Mouse (Mus musculus): Measurements from ENCODE around the gene Clec3b. TPM values are rescaled to one million over a fixed set of nuclear protein-coding genes. Genes with fewer than 3 reads are reported as not detected.

Clec3b gene
- polyA plus RNA-seq, 1 experiment: 0.11 TPM

DNA sequence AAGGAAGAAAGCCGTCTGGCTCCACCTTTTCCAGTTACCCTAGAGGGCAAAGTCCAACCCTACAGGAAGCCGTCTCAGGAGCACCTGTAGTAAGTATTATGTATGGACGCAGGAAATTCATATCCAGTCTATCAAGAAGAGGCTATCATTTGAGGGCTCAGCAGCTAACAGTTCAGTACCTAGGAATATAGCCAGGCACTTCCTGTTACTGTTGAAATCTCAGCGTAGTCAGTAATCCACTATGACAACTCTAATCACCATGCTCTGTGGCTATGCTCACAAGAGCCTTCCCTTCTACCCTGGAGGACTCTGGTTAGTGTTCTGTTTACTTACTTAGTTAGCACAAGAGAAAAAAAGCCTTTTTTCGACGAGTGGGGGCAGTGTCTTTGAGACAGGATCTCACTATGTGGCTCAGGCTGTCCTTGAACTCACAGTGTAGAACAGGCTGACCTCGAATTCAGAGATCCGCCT is 39.0 kb upstream of the Clec3b start:
- TF ChIP-seq FOSL1 (IDR thresholded peaks at IDR 0.05; ENCODE audit: insufficient read depth, low read length, poor library complexity, severe bottlenecking) (no peak), CEBPB (IDR thresholded peaks at IDR 0.05; ENCODE audit: low read depth) (no peak), USF1 (IDR thresholded peaks at IDR 0.05; ENCODE audit: low read depth) (no peak), MYOD1 (IDR thresholded peaks at IDR 0.05; ENCODE audit: control insufficient read depth, insufficient read length, low read depth) (no peak), MAX (IDR thresholded peaks at IDR 0.05) (no peak)
- H3K79me2 ChIP-seq (ENCODE audit: control insufficient read depth, insufficient read depth): peaks cover 97% of the 10 kb centered on the region
- H3K36me3 ChIP-seq (ENCODE audit: control insufficient read depth, insufficient read depth): peaks cover 21% of the 10 kb centered on the region
- H3ac ChIP-seq (ENCODE audit: control insufficient read depth, insufficient read length, low read depth): peak overlapping the region; percentile 42
- no peaks in the 10 kb centered on the region for H3K27me3 ChIP-seq (ENCODE audit: control insufficient read depth, insufficient read depth, insufficient read length)
- peaks cover 73% of the 10 kb centered on the region for H3K79me3 ChIP-seq (ENCODE audit: low read depth)
- H3K4me3 ChIP-seq (ENCODE audit: insufficient read depth, poor library complexity, severe bottlenecking): peak overlapping the region; percentile 78

DNA sequence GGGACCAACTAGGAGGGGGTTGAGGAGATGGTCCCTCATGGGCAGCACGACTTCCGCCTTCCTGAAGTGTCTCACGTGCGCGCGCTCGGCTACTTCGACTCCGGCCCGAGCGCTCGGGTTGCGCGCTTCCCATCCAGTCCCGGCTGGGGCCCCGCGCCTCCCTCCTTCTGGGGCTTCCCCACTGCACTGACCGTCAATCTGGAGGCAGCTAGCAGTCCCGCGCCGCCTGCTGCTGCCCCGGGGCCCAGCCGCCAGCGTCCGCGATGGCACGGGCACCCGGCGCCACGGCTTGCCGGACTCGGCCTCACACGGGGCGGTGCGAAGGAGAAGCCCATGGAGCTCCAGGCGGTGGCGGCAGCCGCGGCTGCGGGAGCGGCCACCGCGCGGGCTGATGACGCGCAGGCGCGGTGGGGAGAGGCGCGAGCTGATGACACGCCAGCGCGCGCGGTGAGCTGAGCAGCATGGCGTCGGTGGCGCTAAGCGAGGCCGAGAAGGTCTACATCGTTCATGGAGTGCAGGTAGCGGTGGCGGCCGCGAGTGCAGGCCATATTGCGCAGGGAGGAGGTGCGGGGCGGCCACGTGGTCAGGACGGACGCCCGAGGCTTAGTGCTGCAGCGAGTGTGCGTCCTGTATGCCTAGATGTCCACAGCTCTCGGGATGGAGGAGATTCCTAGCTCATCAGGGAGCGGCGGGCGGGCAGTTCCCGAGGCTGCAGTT is 37.8 kb upstream of the Clec3b start, which contains the start of the genes Zdhhc3 and Exosc7:
Gene Zdhhc3, minus strand, starts transcription at position 401 of the 717 bp plus-strand sequence.
Gene Exosc7, plus strand, starts transcription at position 411 of the 717 bp plus-strand sequence.
- Histone ChIP-seq H3ac (ENCODE audit: control insufficient read depth, insufficient read length, low read depth) (peak within 1 kb of the TSS; percentile 93), H3K36me3 (ENCODE audit: control insufficient read depth, insufficient read depth) (peaks cover 21% of the 10 kb centered on the region), H3K27me3 (ENCODE audit: control insufficient read depth, insufficient read depth, insufficient read length) (no peaks in the 10 kb centered on the region), H3K79me3 (ENCODE audit: low read depth) (peaks cover 68% of the 10 kb centered on the region), H3K79me2 (ENCODE audit: control insufficient read depth, insufficient read depth) (peaks cover 91% of the 10 kb centered on the region), H3K4me3 (ENCODE audit: insufficient read depth, poor library complexity, severe bottlenecking) (peak within 1 kb of the TSS; percentile 78)
- TF ChIP-seq FOSL1 (IDR thresholded peaks at IDR 0.05; ENCODE audit: insufficient read depth, low read length, poor library complexity, severe bottlenecking) (no peak), CTCF (IDR thresholded peaks at IDR 0.05; ENCODE audit: control insufficient read depth, insufficient read depth, insufficient read length) (no peak), MAX (IDR thresholded peaks at IDR 0.05) (peak; percentile 75)

DNA sequence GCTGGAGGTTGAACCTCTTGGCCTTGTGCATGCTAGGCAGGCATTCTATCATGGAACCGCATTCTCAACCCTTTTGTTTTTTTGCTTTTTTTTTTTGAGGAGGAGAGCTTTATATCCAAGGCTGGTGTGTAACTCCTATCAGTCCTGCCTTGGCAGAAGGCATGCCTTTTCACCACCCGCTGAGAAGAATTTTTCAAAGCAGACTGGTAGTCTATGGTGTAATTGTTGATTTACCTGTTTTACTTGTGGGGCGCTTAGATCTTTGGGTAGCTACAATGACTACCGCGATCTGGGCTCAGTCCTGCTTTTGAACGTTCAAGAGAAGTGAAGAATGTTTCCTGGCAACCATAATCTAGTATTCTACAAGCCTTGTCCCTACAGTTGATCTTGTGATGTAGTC is 36.8 kb upstream of the Clec3b start:
- peaks cover 81% of the 10 kb centered on the region for H3K79me2 ChIP-seq (ENCODE audit: control insufficient read depth, insufficient read depth)
- peak overlapping the region; percentile 78 for H3K4me3 ChIP-seq (ENCODE audit: insufficient read depth, poor library complexity, severe bottlenecking)
- TF ChIP-seq MYOD1 (IDR thresholded peaks at IDR 0.05; ENCODE audit: control insufficient read depth, insufficient read length, low read depth) (no peak), CEBPB (IDR thresholded peaks at IDR 0.05; ENCODE audit: low read depth) (no peak), MYOG (IDR thresholded peaks at IDR 0.05; ENCODE audit: control insufficient read depth, extremely low read depth, insufficient read length) (no peak), MAX (IDR thresholded peaks at IDR 0.05) (no peak), FOSL1 (IDR thresholded peaks at IDR 0.05; ENCODE audit: insufficient read depth, low read length, poor library complexity, severe bottlenecking) (no peak), USF1 (IDR thresholded peaks at IDR 0.05; ENCODE audit: low read depth) (no peak), CTCF (IDR thresholded peaks at IDR 0.05; ENCODE audit: control insufficient read depth, insufficient read depth, insufficient read length) (no peak)
- H3ac ChIP-seq (ENCODE audit: control insufficient read depth, insufficient read length, low read depth): no peak overlapping the region
- peaks cover 26% of the 10 kb centered on the region for H3K36me3 ChIP-seq (ENCODE audit: control insufficient read depth, insufficient read depth)
- peaks cover 63% of the 10 kb centered on the region for H3K79me3 ChIP-seq (ENCODE audit: low read depth)
- H3K27me3 ChIP-seq (ENCODE audit: control insufficient read depth, insufficient read depth, insufficient read length): no peaks in the 10 kb centered on the region

DNA sequence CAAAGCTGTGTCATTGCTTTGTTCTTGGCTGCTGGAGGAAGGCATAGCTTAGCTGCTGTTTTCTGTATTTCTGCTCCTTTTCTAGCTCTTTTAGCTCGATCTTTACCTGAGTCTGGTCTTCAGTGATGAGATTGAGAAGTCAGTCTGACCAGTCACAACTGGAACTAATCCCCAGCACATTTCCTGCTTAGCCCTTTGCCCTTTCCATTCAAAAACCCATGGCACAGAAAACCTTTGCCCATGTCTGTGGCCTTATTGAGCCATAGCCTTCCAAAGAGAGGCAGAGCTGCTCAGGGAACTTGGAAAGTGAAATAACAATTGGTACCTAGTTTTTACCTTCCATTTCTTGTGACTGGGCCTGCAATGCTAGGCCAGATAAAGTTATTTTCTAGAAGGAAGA is 35.2 kb upstream of the Clec3b start:
- H3K79me2 ChIP-seq (ENCODE audit: control insufficient read depth, insufficient read depth): peaks cover 65% of the 10 kb centered on the region
- H3ac ChIP-seq (ENCODE audit: control insufficient read depth, insufficient read length, low read depth): no peak overlapping the region
- peaks cover 26% of the 10 kb centered on the region for H3K36me3 ChIP-seq (ENCODE audit: control insufficient read depth, insufficient read depth)
- no peaks in the 10 kb centered on the region for H3K27me3 ChIP-seq (ENCODE audit: control insufficient read depth, insufficient read depth, insufficient read length)
- TF ChIP-seq USF1 (IDR thresholded peaks at IDR 0.05; ENCODE audit: low read depth) (no peak), CEBPB (IDR thresholded peaks at IDR 0.05; ENCODE audit: low read depth) (no peak), MYOD1 (IDR thresholded peaks at IDR 0.05; ENCODE audit: control insufficient read depth, insufficient read length, low read depth) (no peak)
- H3K79me3 ChIP-seq (ENCODE audit: low read depth): peaks cover 47% of the 10 kb centered on the region
- H3K4me3 ChIP-seq (ENCODE audit: insufficient read depth, poor library complexity, severe bottlenecking): no peak overlapping the region

DNA sequence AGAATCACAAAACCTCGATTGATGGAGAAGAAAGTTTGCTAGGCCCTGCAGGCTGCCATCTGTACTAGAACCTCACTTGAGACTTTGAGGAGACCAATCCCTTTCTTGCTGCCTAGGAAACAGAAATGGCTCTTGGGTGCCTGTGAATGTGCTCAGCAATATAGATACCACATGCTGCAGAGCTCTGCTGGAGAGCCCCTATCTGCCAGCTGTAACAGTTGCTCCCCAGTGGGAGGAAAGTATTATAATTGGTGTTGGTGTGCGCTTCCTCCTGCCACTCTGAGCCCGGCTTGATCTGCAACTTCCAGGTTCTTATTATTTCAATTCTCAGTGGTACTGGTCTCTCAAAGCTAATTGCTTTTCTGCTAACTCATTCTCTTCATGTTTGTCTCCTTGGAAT is 27.7 kb upstream of the Clec3b start:
- H3ac ChIP-seq (ENCODE audit: control insufficient read depth, insufficient read length, low read depth): no peak overlapping the region
- peaks cover 45% of the 10 kb centered on the region for H3K36me3 ChIP-seq (ENCODE audit: control insufficient read depth, insufficient read depth)
- no peak overlapping the region for H3K4me3 ChIP-seq (ENCODE audit: insufficient read depth, poor library complexity, severe bottlenecking)
- peaks cover 7% of the 10 kb centered on the region for H3K79me3 ChIP-seq (ENCODE audit: low read depth)
- TF ChIP-seq FOSL1 (IDR thresholded peaks at IDR 0.05; ENCODE audit: insufficient read depth, low read length, poor library complexity, severe bottlenecking) (no peak), MYOD1 (IDR thresholded peaks at IDR 0.05; ENCODE audit: control insufficient read depth, insufficient read length, low read depth) (no peak), CTCF (IDR thresholded peaks at IDR 0.05; ENCODE audit: control insufficient read depth, insufficient read depth, insufficient read length) (no peak), CEBPB (IDR thresholded peaks at IDR 0.05; ENCODE audit: low read depth) (no peak), MAX (IDR thresholded peaks at IDR 0.05) (no peak), MYOG (IDR thresholded peaks at IDR 0.05; ENCODE audit: control insufficient read depth, extremely low read depth, insufficient read length) (no peak), USF1 (IDR thresholded peaks at IDR 0.05; ENCODE audit: low read depth) (no peak)
- no peaks in the 10 kb centered on the region for H3K27me3 ChIP-seq (ENCODE audit: control insufficient read depth, insufficient read depth, insufficient read length)
- H3K79me2 ChIP-seq (ENCODE audit: control insufficient read depth, insufficient read depth): peaks cover 6% of the 10 kb centered on the region

All from C2C12 (cell line).